ENCODE assay signal across 8 mouse cellular contexts in genomic region chr2:20520099-20520475, GRCm38 (mm10).
DNase-seq lines count a peak whose midpoint lies in the region; ATAC-seq and TF ChIP-seq lines count a peak whose summit lies in the region.

No protein-coding gene starts in this region.

- peak overlapping the region; percentile 82 for H3K4me2 ChIP-seq in CH12.LX (ENCODE audit: insufficient read depth, low read depth, poor library complexity, severe bottlenecking)
- peak overlapping the region; percentile 79 for H3K4me2 ChIP-seq in forebrain, postnatal 0 days (ENCODE audit: low read depth)
- peak overlapping the region; percentile 67 for H3K4me2 ChIP-seq in liver, embryonic 12.5 days

- dilution Hi-C loops in CH12.LX (cut with MboI; ENCODE audit: extremely low pct_ligation_motif_present, extremely low pct_unique_long_range_greater_than_20kb, low sequenced_read_pairs): no loop called here

- H3K79me2 ChIP-seq in CH12.LX (replicated peaks; ENCODE audit: control insufficient read depth, extremely low read depth, insufficient read depth, poor library complexity, severe bottlenecking): no peaks in the 10 kb centered on the region

- TF ChIP-seq EP300 in CH12.LX (IDR thresholded peaks at IDR 0.05; ENCODE audit: low read length): no peak

- no peak for TF ChIP-seq POLR2A in CH12.LX (IDR thresholded peaks at IDR 0.05; ENCODE audit: low read depth, low read length)

- H3K36me3 ChIP-seq in CH12.LX (replicated peaks in 1 of 2; ENCODE audit: control insufficient read depth in 1 of 2, insufficient read depth in 1 of 2, low read length in 1 of 2): no peaks in the 10 kb centered on the region
- no peaks in the 10 kb centered on the region for H3K36me3 ChIP-seq in forebrain, postnatal 0 days (ENCODE audit: insufficient read depth)
- H3K36me3 ChIP-seq in liver, embryonic 12.5 days: no peaks in the 10 kb centered on the region

- DNase-seq in adrenal gland, postnatal 10 days: peak; percentile 15
- no peak for DNase-seq in adrenal gland, postnatal 25 days
- no peak for DNase-seq in CH12.LX (ENCODE audit: extremely low read depth)
- no peak for DNase-seq in forebrain, postnatal 0 days
- DNase-seq in cerebellum, postnatal 36 days: no peak
- DNase-seq in right cerebral cortex, postnatal 25 days: no peak
- DNase-seq in urinary bladder, postnatal 4 days (ENCODE audit: low spot score in 2 of 2): no peak

- H3K9ac ChIP-seq in CH12.LX (ENCODE audit: insufficient read depth, low read depth): peak overlapping the region; percentile 30
- H3K9ac ChIP-seq in forebrain, postnatal 0 days: peak overlapping the region; percentile 31; the same call in 1 of the 2 replicates
- peak overlapping the region; percentile 57 for H3K9ac ChIP-seq in liver, embryonic 12.5 days

- no peaks in the 10 kb centered on the region for H3K9me3 ChIP-seq in CH12.LX (replicated peaks; ENCODE audit: low read length)
- no peaks in the 10 kb centered on the region for H3K9me3 ChIP-seq in forebrain, postnatal 0 days (ENCODE audit: low read length)
- H3K9me3 ChIP-seq in liver, embryonic 12.5 days (replicated peaks): no peaks in the 10 kb centered on the region

- peaks cover 15 to 45% of the 10 kb centered on the region in 2 experiments for H3K4me1 ChIP-seq in CH12.LX (ENCODE audit: control insufficient read depth in 1 of 2, insufficient read depth in 2 of 2)
- H3K4me1 ChIP-seq in forebrain, postnatal 0 days (ENCODE audit: insufficient read depth): 0 out of 2 replicates have a peak, but pooled peaks cover 2% of the 10 kb centered on the region
- no peaks in the 10 kb centered on the region; the same call in 1 of the 2 replicates for H3K4me1 ChIP-seq in liver, embryonic 12.5 days

- ATAC-seq in forebrain, postnatal 0 days: no peak
- 0 out of 2 replicates have a peak, but pooled peaks have one; percentile 2 for ATAC-seq in liver, embryonic 12.5 days

- no peak for TF ChIP-seq CTCF in CH12.LX (conservative IDR thresholded peaks at IDR 0.05 in 1 of 2, IDR thresholded peaks at IDR 0.05 in 1 of 2; ENCODE audit: low read depth in 2 of 2, low read length in 2 of 2)
- no peak for TF ChIP-seq CTCF in forebrain, postnatal 0 days (IDR thresholded peaks at IDR 0.05; ENCODE audit: low read depth)

- in situ Hi-C loops in CH12.LX (cut with MboI; ENCODE audit: low pct_ligation_motif_present, low pct_unique_long_range_greater_than_20kb, low sequenced_read_pairs): loop anchor here (5.0 kb wide), 1 partner anchor 37 kb away; no protein-coding TSS in a partner anchor

- no peak for TF ChIP-seq RAD21 in CH12.LX (IDR thresholded peaks at IDR 0.05; ENCODE audit: low read depth, low read length)

- under 1% methylated on average over 12 of the region's 12 CpGs for WGBS in forebrain, postnatal 0 days
- WGBS in liver, embryonic 12.5 days (ENCODE audit: insufficient replicate concordance): under 1% methylated on average over 12 of the region's 12 CpGs

- no peak overlapping the region for H3K27ac ChIP-seq in CH12.LX (ENCODE audit: insufficient read depth, low read depth)
- no peak overlapping the region for H3K27ac ChIP-seq in forebrain, postnatal 0 days (ENCODE audit: low read depth, low read length)
- no peak overlapping the region for H3K27ac ChIP-seq in liver, embryonic 12.5 days

- H3K27me3 ChIP-seq in CH12.LX (replicated peaks): no peaks in the 10 kb centered on the region
- H3K27me3 ChIP-seq in forebrain, postnatal 0 days (ENCODE audit: insufficient read depth, low read length): no peaks in the 10 kb centered on the region
- H3K27me3 ChIP-seq in liver, embryonic 12.5 days (replicated peaks): peaks cover 26% of the 10 kb centered on the region

- H3K4me3 ChIP-seq in CH12.LX (replicated peaks in 1 of 3; ENCODE audit: low read depth in 2 of 3, low read length in 2 of 3, poor library complexity in 1 of 3): no peak overlapping the region
- H3K4me3 ChIP-seq in forebrain, postnatal 0 days (ENCODE audit: low read depth, low read length): peak overlapping the region; percentile 42
- H3K4me3 ChIP-seq in liver, embryonic 12.5 days: peak overlapping the region; percentile 48

TF ChIP-seq in CH12.LX, 34 proteins besides CTCF, POLR2A, EP300 and RAD21:
- TF ChIP-seq MAZ (IDR thresholded peaks at IDR 0.05; ENCODE audit: low read depth, low read length) (no peak), JUN (IDR thresholded peaks at IDR 0.05; ENCODE audit: insufficient read depth, low read depth, low read length) (no peak), MYC (IDR thresholded peaks at IDR 0.05; ENCODE audit: low read depth, low read length) (no peak), HCFC1 (IDR thresholded peaks at IDR 0.05; ENCODE audit: low read depth, low read length) (no peak), NELFE (IDR thresholded peaks at IDR 0.05; ENCODE audit: low read depth, low read length) (no peak), GABPA (IDR thresholded peaks at IDR 0.05; ENCODE audit: insufficient replicate concordance, low read depth, low read length) (no peak), UBTF (IDR thresholded peaks at IDR 0.05; ENCODE audit: low read depth, low read length) (no peak), ZMIZ1 (IDR thresholded peaks at IDR 0.05; ENCODE audit: low read depth, low read length) (no peak)

Comparison
In these comparisons a context has a peak if more than half of its experiments do, and no peak if none do; other contexts are left out.
1. H3K4me3 ChIP-seq: peak in forebrain, postnatal 0 days (single experiment) and liver, embryonic 12.5 days (single experiment); none in CH12.LX (0 of 3).
2. Peak in every context shown above with its lines, with median percentiles within 50 percentile points of each other: H3K4me2 ChIP-seq and H3K9ac ChIP-seq.